In the genomic region with DNA sequence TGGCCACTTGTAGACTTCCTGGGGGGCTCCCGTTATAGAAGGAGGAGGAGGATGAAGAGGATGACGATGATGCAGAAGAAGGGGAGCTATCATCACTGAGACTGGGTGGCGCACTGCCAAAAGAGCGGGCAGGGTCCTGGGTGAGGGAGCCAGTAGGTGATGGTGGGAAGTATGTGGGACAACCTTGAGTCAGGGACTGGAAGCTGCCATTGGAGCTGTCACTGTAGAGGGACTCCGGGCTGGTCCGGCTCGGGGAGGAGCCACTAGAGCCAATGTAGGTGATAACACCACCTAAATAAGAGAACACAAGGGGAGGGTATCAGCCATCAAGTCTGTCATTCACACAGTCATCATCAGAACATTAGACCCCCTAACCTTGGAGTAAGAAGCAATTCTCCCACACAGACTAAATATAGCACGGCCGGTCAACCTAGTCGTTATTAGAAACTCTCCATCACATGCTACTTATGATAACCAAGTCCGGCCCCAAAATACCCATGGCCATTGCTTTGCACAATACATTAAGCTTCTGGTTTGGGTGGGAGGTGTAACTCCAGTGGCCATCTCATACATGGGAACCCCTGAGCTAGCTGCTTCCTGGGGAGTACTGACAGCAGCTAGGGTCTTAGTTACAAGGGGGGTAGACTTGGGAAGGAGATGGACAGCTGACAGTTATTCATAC, we compare ENCODE assay signal across 9 mouse cellular contexts. TPM values are rescaled to one million over a fixed set of nuclear protein-coding genes. Genes with fewer than 3 reads are reported as not detected.
A peak's percentile ranks its signal among the peaks of the same experiment; 100 is the strongest.
DNase-seq lines count a peak whose midpoint lies in the region; ATAC-seq and TF ChIP-seq lines count a peak whose summit lies in the region.
"Had no signal": no experiment of that assay in that cellular context is flagged by ENCODE, and none has a peak within 500 bp of the region (broad histone marks: within the 10 kb centered on the region; RNA-seq: fewer than 3 reads in every experiment).

No protein-coding gene starts in this region.

- no peaks in the 10 kb centered on the region; the same call in 1 of the 2 replicates for H3K79me2 ChIP-seq in MEL (ENCODE audit: control insufficient read depth, insufficient read depth, low read length, poor library complexity)

- no peak for TF ChIP-seq RAD21 in MEL (IDR thresholded peaks at IDR 0.05; ENCODE audit: low read depth, low read length)

- H3K4me3 ChIP-seq in MEL (ENCODE audit: control insufficient read depth in 1 of 2, insufficient read depth in 1 of 2, low read depth in 2 of 2, low read length in 2 of 2), result no peak overlapping the region
- peak overlapping the region; percentile 99 for H3K4me3 ChIP-seq in cortical plate, adult 2 months (ENCODE audit: insufficient read depth, low read length)
- H3K4me3 ChIP-seq in intestine, embryonic 16.5 days (ENCODE audit: low read length), result no peak overlapping the region
- H3K4me3 ChIP-seq in embryonic facial prominence, embryonic 10.5 days, result no peak overlapping the region
- H3K4me3 ChIP-seq: neural tube, embryonic 12.5 days had no signal

- no peak for ATAC-seq in intestine, embryonic 16.5 days

- peak; percentile 46 for DNase-seq in kidney, adult 11 months
- DNase-seq in kidney, adult 9 months, result no peak
- no peak for DNase-seq in MEL (ENCODE audit: low read depth, low spot score)
- no peak for DNase-seq in thymus, postnatal 10 days (ENCODE audit: low spot score in 2 of 2)
- no peak for DNase-seq in yolk sac, embryonic 10.5 days (ENCODE audit: low spot score)
- no peak for DNase-seq in embryonic facial prominence, embryonic 10.5 days (ENCODE audit: low spot score)

- H3K36me3 ChIP-seq in MEL (ENCODE audit: control insufficient read depth in 1 of 2, insufficient read depth in 2 of 2, low read length in 2 of 2), result peaks cover 0 to 40% of the 10 kb centered on the region in 2 experiments; a peak in 2 of 4 replicates
- no peaks in the 10 kb centered on the region for H3K36me3 ChIP-seq in intestine, embryonic 16.5 days (ENCODE audit: control insufficient read depth, insufficient read depth, low read length)
- peaks cover 33% of the 10 kb centered on the region for H3K36me3 ChIP-seq in embryonic facial prominence, embryonic 10.5 days (replicated peaks)

- H3K27ac ChIP-seq in MEL (ENCODE audit: control insufficient read depth, low read depth, low read length), result peak overlapping the region; percentile 89
- 0 out of 2 replicates have a peak overlapping the region, but pooled peaks have one; percentile 86 for H3K27ac ChIP-seq in cortical plate, adult 2 months (ENCODE audit: insufficient read depth, low read length)
- H3K27ac ChIP-seq in intestine, embryonic 16.5 days (ENCODE audit: low read length), result peak overlapping the region; percentile 70; the same call in 1 of the 2 replicates
- no peak overlapping the region for H3K27ac ChIP-seq in embryonic facial prominence, embryonic 10.5 days (replicated peaks)
- H3K27ac ChIP-seq: neural tube, embryonic 12.5 days had no signal

- H3K4me2 ChIP-seq in intestine, embryonic 16.5 days (ENCODE audit: low read depth, low read length), result no peak overlapping the region
- H3K4me2 ChIP-seq: neural tube, embryonic 12.5 days had no signal

- TF ChIP-seq CTCF in MEL (IDR thresholded peaks at IDR 0.05 in 2 of 3, conservative IDR thresholded peaks at IDR 0.05 in 1 of 3; ENCODE audit: control insufficient read depth in 1 of 3, insufficient read depth in 1 of 3, low read depth in 2 of 3, low read length in 3 of 3, poor library complexity in 1 of 3, severe bottlenecking in 1 of 3), result no peak
- no peak for TF ChIP-seq CTCF in cortical plate, adult 2 months (IDR thresholded peaks at IDR 0.05; ENCODE audit: extremely low read depth, insufficient read depth, low read length)

- TF ChIP-seq POLR2A in MEL (IDR thresholded peaks at IDR 0.05; ENCODE audit: control insufficient read depth in 1 of 2, insufficient read depth in 1 of 2, low read depth in 1 of 2, low read length in 2 of 2, poor library complexity in 1 of 2), result no peak
- TF ChIP-seq POLR2A in cortical plate, adult 2 months (IDR thresholded peaks at IDR 0.05; ENCODE audit: extremely low read depth, insufficient read depth, low read length), result no peak

- H3K4me1 ChIP-seq in MEL (ENCODE audit: control insufficient read depth in 1 of 2, insufficient read depth in 2 of 2, low read length in 2 of 2), result peaks cover 32 to 55% of the 10 kb centered on the region in 2 experiments
- peaks cover 1% of the 10 kb centered on the region; the same call in 1 of the 2 replicates for H3K4me1 ChIP-seq in cortical plate, adult 2 months (ENCODE audit: control insufficient read depth, insufficient read depth, low read length)
- peaks cover 70% of the 10 kb centered on the region for H3K4me1 ChIP-seq in intestine, embryonic 16.5 days (ENCODE audit: control insufficient read depth, insufficient read depth, low read length)
- peaks cover 68% of the 10 kb centered on the region for H3K4me1 ChIP-seq in embryonic facial prominence, embryonic 10.5 days

- H3K9ac ChIP-seq in MEL (ENCODE audit: control insufficient read depth, low read depth, low read length, poor library complexity, severe bottlenecking), result peak overlapping the region; percentile 59; the same call in 1 of the 2 replicates
- no peak overlapping the region for H3K9ac ChIP-seq in intestine, embryonic 16.5 days (ENCODE audit: low read depth, low read length)
- H3K9ac ChIP-seq: neural tube, embryonic 12.5 days had no signal

- no peaks in the 10 kb centered on the region for H3K27me3 ChIP-seq in MEL (ENCODE audit: control insufficient read depth in 1 of 2, insufficient read depth in 2 of 2, low read length in 2 of 2)
- H3K27me3 ChIP-seq in intestine, embryonic 16.5 days (replicated peaks; ENCODE audit: control insufficient read depth, insufficient read depth, low read length), result no peaks in the 10 kb centered on the region
- peaks cover 6% of the 10 kb centered on the region; the same call in 1 of the 2 replicates for H3K27me3 ChIP-seq in embryonic facial prominence, embryonic 10.5 days (replicated peaks; ENCODE audit: low read depth, poor library complexity, severe bottlenecking)
- H3K27me3 ChIP-seq: neural tube, embryonic 12.5 days had no signal

- TF ChIP-seq EP300 in MEL (IDR thresholded peaks at IDR 0.05; ENCODE audit: low read depth in 1 of 2, low read length in 2 of 2), result no peak

- H3K9me3 ChIP-seq in MEL (replicated peaks; ENCODE audit: insufficient read depth, low read length), result no peaks in the 10 kb centered on the region
- no peaks in the 10 kb centered on the region for H3K9me3 ChIP-seq in intestine, embryonic 16.5 days (ENCODE audit: control insufficient read depth, low read length)
- H3K9me3 ChIP-seq in embryonic facial prominence, embryonic 10.5 days, result no peaks in the 10 kb centered on the region
- H3K9me3 ChIP-seq: neural tube, embryonic 12.5 days had no signal

- 85% methylated on average over 11 of the region's 11 CpGs for WGBS in intestine, embryonic 16.5 days
- 95% methylated on average over 11 of the region's 11 CpGs for WGBS in embryonic facial prominence, embryonic 10.5 days

TF ChIP-seq in MEL, 35 proteins besides CTCF, POLR2A, EP300 and RAD21 (continues in another document):
- TF ChIP-seq ZKSCAN1 (IDR thresholded peaks at IDR 0.05; ENCODE audit: low read depth, low read length) (no peak), E2F4 (IDR thresholded peaks at IDR 0.05; ENCODE audit: borderline replicate concordance, low read depth, low read length) (no peak), CHD2 (IDR thresholded peaks at IDR 0.05; ENCODE audit: low read length) (no peak), SMC3 (IDR thresholded peaks at IDR 0.05; ENCODE audit: low read depth, low read length) (no peak), TBP (IDR thresholded peaks at IDR 0.05; ENCODE audit: low read depth, low read length) (no peak)

RNA-seq across cellular contexts. Expression of gene Nr1d1, which starts 3.1 kb away (rescaled TPM):
- 1.9 and 2.0 TPM in 2 replicates for total RNA-seq in MEL (2012; rRNA removed)
- polyA plus RNA-seq in MEL (2012; ENCODE audit: insufficient read depth in 1 of 2, insufficient read length in 2 of 2, low read depth in 1 of 2, low replicate concordance in 2 of 2, missing spikeins in 1 of 2), result 1 to 10 TPM in 1 of 2 experiments, not detected in 1; 5.6 TPM
- 153 and 156 TPM in 2 replicates for polyA plus RNA-seq in cortical plate, adult 2 months (2012; rRNA removed)
- 2.3 and 2.7 TPM in 2 replicates for polyA plus RNA-seq in intestine, embryonic 16.5 days (2015; fragmentation: Nextera tagmentation; extraction: Ambion mirVana)
- polyA plus RNA-seq in embryonic facial prominence, embryonic 10.5 days (2016; fragmentation: Nextera tagmentation; extraction: Ambion mirVana), result 1.1 and 1.8 TPM in 2 replicates

RNA-seq across cellular contexts. Expression of gene Msl1, which starts 23.3 kb away (rescaled TPM):
- 35.0 and 37.1 TPM in 2 replicates for total RNA-seq in MEL (2012; rRNA removed)
- 10 to 100 TPM in 1 of 2 experiments, not detected in 1; 49.4 TPM for polyA plus RNA-seq in MEL (2012; ENCODE audit: insufficient read depth in 1 of 2, insufficient read length in 2 of 2, low read depth in 1 of 2, low replicate concordance in 2 of 2, missing spikeins in 1 of 2)
- polyA plus RNA-seq in cortical plate, adult 2 months (2012; rRNA removed), result 119 and 131 TPM in 2 replicates
- polyA plus RNA-seq in intestine, embryonic 16.5 days (2015; fragmentation: Nextera tagmentation; extraction: Ambion mirVana), result 13.5 and 14.5 TPM in 2 replicates
- 23.4 and 23.5 TPM in 2 replicates for polyA plus RNA-seq in embryonic facial prominence, embryonic 10.5 days (2016; fragmentation: Nextera tagmentation; extraction: Ambion mirVana)

RNA-seq across cellular contexts. Expression of gene Thra, which starts 31.5 kb away (rescaled TPM):
- total RNA-seq in MEL (2012; rRNA removed), result 22.0 and 29.6 TPM in 2 replicates
- 10 to 100 TPM in 1 of 2 experiments, not detected in 1; 50.9 TPM for polyA plus RNA-seq in MEL (2012; ENCODE audit: insufficient read depth in 1 of 2, insufficient read length in 2 of 2, low read depth in 1 of 2, low replicate concordance in 2 of 2, missing spikeins in 1 of 2)
- 721 and 771 TPM in 2 replicates for polyA plus RNA-seq in cortical plate, adult 2 months (2012; rRNA removed)
- 41.5 and 42.0 TPM in 2 replicates for polyA plus RNA-seq in intestine, embryonic 16.5 days (2015; fragmentation: Nextera tagmentation; extraction: Ambion mirVana)
- 8.8 and 9.1 TPM in 2 replicates for polyA plus RNA-seq in embryonic facial prominence, embryonic 10.5 days (2016; fragmentation: Nextera tagmentation; extraction: Ambion mirVana)

RNA-seq across cellular contexts. Expression of gene Casc3, which starts 32.7 kb away (rescaled TPM):
- 18.2 and 20.9 TPM in 2 replicates for total RNA-seq in MEL (2012; rRNA removed)
- 10 to 100 TPM; 58.6 to 61.0 TPM for polyA plus RNA-seq in MEL (2012; ENCODE audit: insufficient read depth in 1 of 2, insufficient read length in 2 of 2, low read depth in 1 of 2, low replicate concordance in 2 of 2, missing spikeins in 1 of 2)
- polyA plus RNA-seq in cortical plate, adult 2 months (2012; rRNA removed), result 44.9 and 47.4 TPM in 2 replicates
- 23.1 and 24.3 TPM in 2 replicates for polyA plus RNA-seq in intestine, embryonic 16.5 days (2015; fragmentation: Nextera tagmentation; extraction: Ambion mirVana)
- 47.5 and 48.3 TPM in 2 replicates for polyA plus RNA-seq in embryonic facial prominence, embryonic 10.5 days (2016; fragmentation: Nextera tagmentation; extraction: Ambion mirVana)

RNA-seq across cellular contexts. Expression of gene Med24, which starts 42.8 kb away (rescaled TPM):
- total RNA-seq in MEL (2012; rRNA removed), result 37.5 and 41.4 TPM in 2 replicates
- 10 to 100 TPM in 1 of 2 experiments, not detected in 1; 89.8 TPM for polyA plus RNA-seq in MEL (2012; ENCODE audit: insufficient read depth in 1 of 2, insufficient read length in 2 of 2, low read depth in 1 of 2, low replicate concordance in 2 of 2, missing spikeins in 1 of 2)
- 127 and 144 TPM in 2 replicates for polyA plus RNA-seq in cortical plate, adult 2 months (2012; rRNA removed)
- 36.8 and 38.5 TPM in 2 replicates for polyA plus RNA-seq in intestine, embryonic 16.5 days (2015; fragmentation: Nextera tagmentation; extraction: Ambion mirVana)
- polyA plus RNA-seq in embryonic facial prominence, embryonic 10.5 days (2016; fragmentation: Nextera tagmentation; extraction: Ambion mirVana), result 73.9 and 78.1 TPM in 2 replicates

Comparison
In these comparisons a context has a peak if more than half of its experiments do, and no peak if none do; other contexts are left out.
1. RNA of gene Nr1d1, which starts 3.1 kb away (polyA plus RNA-seq): 153 to 156 TPM in cortical plate, adult 2 months; 5.6 TPM in MEL, 2.3 to 2.7 TPM in intestine, embryonic 16.5 days and 1.1 to 1.8 TPM in embryonic facial prominence, embryonic 10.5 days; every median in the first group is over 10 times any median in the second.
2. RNA of gene Thra, which starts 31.5 kb away (polyA plus RNA-seq): 721 to 771 TPM in cortical plate, adult 2 months; 50.9 TPM in MEL, 41.5 to 42.0 TPM in intestine, embryonic 16.5 days and 8.8 to 9.1 TPM in embryonic facial prominence, embryonic 10.5 days; every median in the first group is over 10 times any median in the second.